Mouse (Mus musculus): Measurements from ENCODE around the gene Itgam.

DNA sequence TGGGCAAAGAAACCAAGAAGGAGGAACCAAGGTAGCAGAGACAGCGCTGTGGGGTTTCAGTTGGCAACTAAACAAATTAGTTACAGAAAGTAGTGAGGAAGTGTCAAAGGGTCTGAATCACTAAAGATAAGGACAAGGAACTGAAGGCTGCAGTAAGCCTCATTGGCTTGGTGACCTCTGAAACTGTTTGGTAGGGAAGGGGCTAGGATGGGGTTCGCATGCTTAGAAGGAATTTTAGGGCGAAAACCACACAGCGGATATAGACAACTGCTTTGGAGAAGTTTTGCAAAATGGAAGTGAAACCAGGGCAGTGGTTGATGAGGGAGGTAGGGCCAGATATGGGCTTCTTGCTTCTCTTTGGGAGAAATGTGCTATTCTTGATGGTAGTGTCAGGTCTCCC is 13.6 kb upstream of the Itgam start:
- TF ChIP-seq EP300 (IDR thresholded peaks at IDR 0.05; ENCODE audit: low read depth) (no peak), CTCF (IDR thresholded peaks at IDR 0.05; ENCODE audit: low read depth) (no peak)

All from liver, embryonic 14.5 days (tissue).